Mouse (Mus musculus) kidney, postnatal 10 days (tissue): ENCODE measurements around the gene Itprid2.
"Not testable (repeated sequence)": the region's sequence is repeated elsewhere in the genome, so short reads cannot be mapped to it uniquely, and the experiment has no call there.

ENCODE experiments used
- DNase-seq: peaks from one replicate; pipeline ENCODE4 v3.0.0; 2021; ENCODE audit warnings: mixed read lengths

The Itprid2 gene

GRCm38 (mm10) chr2:79634528-79635400 is at the start of gene Itprid2:
Gene Itprid2 (plus strand): TSS chr2:79635352.
- peak; percentile 100 for DNase-seq

- DNase-seq = no peak
Observed at GRCm38 (mm10) chr2:79596177-79596576, 39.0 kb upstream of the Itprid2 start.

- no peak for DNase-seq
Observed at GRCm38 (mm10) chr2:79597090-79597489, 38.1 kb upstream of the Itprid2 start.

GRCm38 (mm10) chr2:79601109-79601508 is 34.0 kb upstream of the Itprid2 start:
- not testable (repeated sequence) for DNase-seq

GRCm38 (mm10) chr2:79601691-79602116 is 33.4 kb upstream of the Itprid2 start:
- peak; percentile 51 for DNase-seq

DNA sequence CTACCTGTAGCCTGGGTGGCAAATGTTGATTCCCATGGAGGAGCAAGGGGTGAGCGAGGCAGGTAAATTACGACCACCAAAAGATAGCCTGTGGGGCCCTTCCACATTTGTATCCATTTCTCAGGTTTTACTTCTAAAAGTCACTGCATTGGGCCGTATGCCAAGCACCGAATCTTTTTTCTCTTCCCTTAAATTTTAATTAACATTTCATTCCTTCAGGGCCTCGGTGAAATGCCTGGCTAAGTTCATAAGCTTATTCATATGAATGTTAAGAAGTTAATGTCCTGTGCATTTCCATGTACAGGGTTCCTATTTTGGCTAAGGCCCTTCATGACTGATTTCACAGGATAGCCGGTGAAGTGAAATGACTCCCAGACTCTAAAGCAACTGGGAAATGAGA is 32.8 kb upstream of the Itprid2 start:
- DNase-seq = peak; percentile 21

- no peak for DNase-seq
Observed at GRCm38 (mm10) chr2:79603363-79603762, 31.8 kb upstream of the Itprid2 start.

DNA sequence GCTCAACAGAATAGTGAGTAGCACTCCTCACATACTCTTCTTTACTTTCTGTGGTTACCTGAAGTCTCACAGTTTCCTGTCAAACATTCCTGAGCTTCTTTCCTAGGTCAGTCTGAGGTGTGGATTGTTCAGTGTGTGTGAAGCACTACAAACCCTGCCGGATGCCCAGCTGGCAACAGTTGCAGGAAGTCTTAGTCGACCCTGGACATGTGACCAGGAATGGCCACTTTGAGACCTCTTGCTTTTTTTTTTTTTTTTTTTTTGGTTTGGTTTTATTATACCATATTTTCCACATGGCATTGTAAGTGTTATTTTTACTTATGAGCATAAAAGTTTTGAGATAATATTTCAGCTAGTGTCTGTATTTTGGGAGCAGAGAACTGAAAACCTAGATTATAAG is 29.1 kb upstream of the Itprid2 start:
- DNase-seq = no peak

GRCm38 (mm10) chr2:79607181-79607580 is 28.0 kb upstream of the Itprid2 start:
- no peak for DNase-seq

DNA sequence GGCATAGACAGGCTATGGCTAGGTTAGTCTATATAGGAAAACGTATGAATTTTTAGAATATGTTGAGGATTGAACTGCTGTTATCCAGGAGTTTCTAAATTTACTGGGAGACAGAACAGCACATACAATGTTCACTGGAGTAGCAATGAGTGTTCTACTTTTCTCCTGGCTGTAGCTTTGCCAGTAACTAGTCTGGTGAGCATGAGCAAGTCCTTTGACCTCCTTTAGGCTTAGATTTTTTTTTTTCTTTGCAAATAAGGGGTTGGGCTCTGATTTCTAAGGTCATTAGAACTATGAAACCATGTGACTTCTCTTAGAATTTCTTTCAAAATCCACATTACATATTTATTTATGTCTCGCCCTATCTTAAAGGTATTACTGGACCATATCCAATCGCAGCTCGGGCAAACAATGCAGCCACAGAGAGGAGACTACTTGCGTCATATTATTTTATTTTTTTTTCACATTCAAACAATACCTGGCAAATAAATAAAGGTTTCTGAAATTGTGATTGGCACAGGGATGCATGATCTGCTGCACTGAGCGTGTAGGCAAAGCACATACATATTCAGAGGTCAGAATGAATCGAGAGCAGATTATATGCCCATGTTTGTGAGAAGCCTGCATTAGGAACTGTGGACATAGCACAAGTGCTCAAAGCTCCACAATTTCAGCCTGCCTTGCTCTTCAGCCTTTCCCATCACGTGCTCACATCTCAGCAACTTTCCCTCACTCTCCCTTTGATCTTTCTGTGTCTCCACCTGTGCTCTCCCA is 26.7 kb upstream of the Itprid2 start:
- no peak for DNase-seq

GRCm38 (mm10) chr2:79610894-79611293 is 24.3 kb upstream of the Itprid2 start:
- DNase-seq = no peak

DNA sequence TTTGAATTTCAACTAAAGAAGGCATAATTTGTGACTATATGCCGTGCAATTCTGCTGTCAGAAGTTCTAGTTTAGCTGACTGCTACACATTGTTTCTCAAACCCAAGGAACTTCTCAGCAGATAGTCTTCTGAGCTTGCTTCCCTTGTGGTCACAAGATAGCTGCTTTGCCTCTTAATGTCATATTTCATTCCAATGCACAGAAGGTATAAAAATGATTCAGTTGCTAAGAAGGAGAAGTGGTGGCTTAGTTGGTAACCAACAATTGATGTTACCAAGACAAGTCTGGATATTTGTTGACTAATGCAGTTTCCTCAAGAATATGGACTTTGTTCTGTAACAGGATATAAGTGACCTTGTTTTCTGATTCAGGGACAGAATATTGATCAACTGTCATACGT is 17.0 kb upstream of the Itprid2 start:
- DNase-seq = no peak

DNA sequence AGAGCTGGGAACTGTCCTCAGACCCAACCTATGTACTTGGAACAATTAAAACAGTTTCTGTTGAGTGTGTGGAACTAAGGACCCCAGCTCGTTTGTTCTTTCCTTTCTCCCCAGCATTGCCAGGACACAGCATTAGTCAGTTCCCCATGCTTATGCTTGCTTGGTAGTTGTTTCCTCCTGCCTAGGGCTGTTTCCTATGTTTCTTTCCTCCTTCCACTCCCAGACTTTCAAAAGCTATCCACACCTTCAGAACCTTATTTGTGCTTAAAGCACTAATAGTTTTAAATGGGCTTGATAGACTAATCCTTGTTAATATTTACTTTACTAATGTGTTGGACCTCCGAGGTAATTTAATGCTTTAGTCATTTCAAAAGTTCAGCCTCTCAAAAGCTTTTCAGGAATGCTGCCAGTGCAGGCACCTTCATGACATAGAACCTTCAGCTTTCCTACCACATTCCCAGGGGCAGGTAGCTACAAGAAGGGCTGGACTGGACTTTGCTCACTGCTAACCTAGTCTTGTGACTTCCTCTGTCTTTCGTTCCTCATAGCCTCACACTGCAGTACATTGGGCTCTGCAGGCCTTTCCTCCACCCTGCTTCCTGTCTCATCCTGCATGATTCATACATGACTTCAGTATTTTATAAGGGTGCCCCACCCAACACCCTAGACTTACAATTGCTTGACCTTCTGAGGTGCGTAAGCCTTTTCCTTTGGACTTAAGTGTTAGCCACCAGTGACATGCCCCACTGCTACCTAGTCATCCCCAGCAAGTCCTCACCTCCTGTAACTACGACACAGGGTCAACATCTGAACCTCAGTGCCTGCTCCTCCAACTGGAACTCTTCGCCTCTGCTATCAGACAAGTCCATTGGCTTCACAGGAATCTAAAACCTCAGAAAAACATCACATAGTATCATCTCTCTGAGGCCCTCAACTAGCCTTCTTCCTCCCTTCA is 16.3 kb upstream of the Itprid2 start:
- peak; percentile 35 for DNase-seq

- no peak for DNase-seq
Observed at GRCm38 (mm10) chr2:79623256-79623655, 11.9 kb upstream of the Itprid2 start.

DNA sequence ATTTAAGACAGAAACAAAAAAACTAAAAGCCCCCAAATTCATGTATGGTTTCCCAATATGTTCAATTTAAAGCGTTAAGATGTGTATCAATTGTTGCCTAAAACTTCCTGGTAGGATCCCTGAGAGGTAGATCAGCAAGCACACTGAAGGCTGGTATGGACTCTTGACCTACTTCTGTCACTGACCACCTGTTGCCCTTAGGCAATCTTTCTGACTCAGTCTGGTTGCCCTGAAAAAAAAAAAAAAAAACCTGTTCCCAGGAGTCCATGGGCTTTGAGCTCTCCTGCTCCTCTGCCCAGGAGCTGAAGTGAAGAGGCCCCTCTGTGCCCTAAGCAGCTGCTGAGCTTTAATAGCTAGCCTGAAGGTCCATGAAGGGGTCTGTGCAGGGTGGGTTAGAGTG is 7.5 kb upstream of the Itprid2 start:
- DNase-seq = no peak

DNA sequence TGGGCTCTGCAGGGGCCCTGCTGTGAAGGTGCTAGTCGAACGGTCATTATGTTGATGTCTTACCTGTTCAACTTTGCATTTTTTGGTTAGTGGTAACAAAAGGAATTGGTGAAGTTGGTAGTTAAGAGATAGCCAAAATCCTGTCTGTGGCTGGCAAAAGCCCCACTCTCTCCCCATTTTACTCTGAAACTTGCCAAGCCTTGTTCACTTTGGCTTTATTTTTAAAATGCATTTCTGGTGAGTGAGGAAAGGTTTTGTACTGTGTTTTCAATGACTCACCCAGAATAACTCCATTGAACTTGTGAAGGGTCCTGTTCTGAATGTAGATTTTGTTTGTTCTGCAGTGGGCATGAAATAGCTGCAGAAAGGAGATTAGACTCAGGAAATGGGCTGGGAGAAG is 4.9 kb upstream of the Itprid2 start:
- no peak for DNase-seq

- DNase-seq = peak; percentile 81
Observed at GRCm38 (mm10) chr2:79635426-79636291, 507 bp downstream of the Itprid2 start.

DNA sequence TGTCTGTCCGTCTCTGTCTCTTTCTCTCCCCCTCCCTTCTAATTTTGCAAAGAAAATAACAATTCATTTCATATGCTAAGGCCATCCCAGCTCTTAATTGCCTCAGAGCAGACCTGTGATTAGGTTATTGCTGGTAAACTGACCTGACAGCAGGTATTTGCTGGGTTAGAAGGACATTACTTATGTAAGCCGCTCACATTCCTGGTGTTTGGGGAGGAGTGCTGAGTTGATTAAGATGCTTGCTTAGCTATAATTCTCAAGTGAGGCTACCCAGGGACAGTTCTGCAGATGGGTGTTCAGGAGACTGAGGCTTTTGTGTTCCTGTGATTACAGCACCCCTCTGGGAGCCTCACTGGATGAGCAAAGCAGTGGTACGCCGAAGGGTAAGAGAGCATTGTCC is 3.8 kb downstream of the Itprid2 start:
- DNase-seq = no peak

- peak; percentile 73 for DNase-seq
Observed at GRCm38 (mm10) chr2:79646237-79646688, 11.1 kb downstream of the Itprid2 start.

DNA sequence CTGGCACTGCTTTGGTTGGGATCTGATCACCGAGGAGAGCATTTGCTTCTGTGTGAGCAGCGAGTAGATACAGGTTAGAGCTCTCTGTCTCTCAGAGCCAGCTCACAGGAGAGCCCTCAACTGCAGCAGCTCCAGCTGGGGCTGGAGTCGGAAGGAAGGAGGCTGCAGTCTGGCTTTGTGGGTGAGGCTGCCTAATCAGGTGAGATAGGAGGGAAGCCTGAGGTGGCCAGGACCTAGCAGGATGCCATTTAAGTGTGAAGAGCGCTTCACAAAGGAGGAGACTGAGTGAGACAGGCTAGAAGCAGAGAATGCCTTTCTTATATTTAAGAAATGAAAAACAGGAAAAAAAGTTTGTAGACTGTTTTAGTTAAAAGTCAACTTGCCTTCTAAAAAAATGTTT is 11.9 kb downstream of the Itprid2 start:
- no peak for DNase-seq

- no peak for DNase-seq
Observed at GRCm38 (mm10) chr2:79647728-79648127, 12.6 kb downstream of the Itprid2 start.

- DNase-seq = peak; percentile 56
Observed at GRCm38 (mm10) chr2:79651185-79651584, 16.0 kb downstream of the Itprid2 start.
